Mouse (Mus musculus) megakaryocyte-erythroid progenitor cell, adult 5-6 weeks (primary cell): ENCODE data around the gene Lrrc66. TPM values are rescaled to one million over a fixed set of nuclear protein-coding genes. Genes with fewer than 3 reads are reported as not detected.
"Not testable (repeated sequence)": the region's sequence is repeated elsewhere in the genome, so short reads cannot be mapped to it uniquely, and the experiment has no call there.

Source experiments
- ATAC-seq: replicated peaks from 2 replicates; pipeline ENCODE4 v1.8.0; 2016; ENCODE audit warnings: mild to moderate bottlenecking, inconsistent platforms; ENCODE audit not compliant: severe bottlenecking, poor library complexity, low FRiP score, low TSS enrichment
- total RNA-seq, 2 experiments: library from RNA; stranded (forward) in 1 of 2; stranded (reverse) in 1 of 2; fragments of 200-1000, 215-1000 nt in 1 of 2; fragments of >200 nt in 1 of 2; fragmentation: Nextera tagmentation in 1 of 2; gene quantifications; 2 replicates each; pipeline ENCODE4 v1.2.3; 2014 to 2017

Lrrc66 gene
- total RNA-seq, 2 experiments from 2014 or later = 0.68 to 21.4 TPM

- no peak for ATAC-seq
These were observed 6.8 kb downstream of the Lrrc66 start for GRCm38 (mm10) chr5:73625505-73625904.

DNA sequence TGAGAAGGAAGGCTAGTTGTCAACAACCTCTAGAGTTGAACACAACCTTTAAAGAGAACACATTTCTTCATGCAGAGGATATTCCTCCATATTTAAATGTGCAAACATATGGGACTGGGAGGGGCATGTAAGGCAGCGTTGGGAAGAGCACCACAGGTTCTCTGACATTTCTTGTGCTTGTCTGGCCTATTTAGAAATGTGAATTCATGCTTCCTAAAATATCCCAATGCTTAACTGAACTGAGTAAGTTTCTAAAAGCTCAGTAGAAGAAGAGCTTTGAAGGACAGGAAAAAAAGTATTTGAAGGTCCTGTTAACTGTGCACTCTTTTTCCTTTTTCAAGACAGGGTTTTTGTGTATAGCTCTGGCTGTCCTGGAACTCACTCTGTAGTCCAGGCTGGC lies 13.4 kb downstream of the Lrrc66 start:
- no peak for ATAC-seq

DNA sequence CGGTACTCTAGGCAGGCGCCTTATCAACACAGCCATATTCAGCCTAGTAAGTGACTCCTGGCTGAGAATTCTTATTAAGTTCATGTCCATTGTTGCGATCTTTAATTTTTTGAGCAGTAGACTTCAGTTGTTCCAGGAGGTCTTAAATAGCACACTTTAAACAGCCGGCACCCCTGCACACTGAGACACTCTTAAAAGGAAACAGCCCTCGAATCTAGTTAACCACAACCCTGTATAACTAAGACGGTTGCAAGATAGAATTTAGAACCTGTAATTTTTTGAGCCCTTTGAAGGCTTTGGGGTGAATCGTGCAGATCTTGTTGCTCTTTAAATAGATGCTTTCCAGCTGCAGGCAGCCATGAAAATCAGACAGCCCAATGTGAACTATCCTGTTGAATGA lies 17.1 kb downstream of the Lrrc66 start:
- ATAC-seq = no peak

DNA sequence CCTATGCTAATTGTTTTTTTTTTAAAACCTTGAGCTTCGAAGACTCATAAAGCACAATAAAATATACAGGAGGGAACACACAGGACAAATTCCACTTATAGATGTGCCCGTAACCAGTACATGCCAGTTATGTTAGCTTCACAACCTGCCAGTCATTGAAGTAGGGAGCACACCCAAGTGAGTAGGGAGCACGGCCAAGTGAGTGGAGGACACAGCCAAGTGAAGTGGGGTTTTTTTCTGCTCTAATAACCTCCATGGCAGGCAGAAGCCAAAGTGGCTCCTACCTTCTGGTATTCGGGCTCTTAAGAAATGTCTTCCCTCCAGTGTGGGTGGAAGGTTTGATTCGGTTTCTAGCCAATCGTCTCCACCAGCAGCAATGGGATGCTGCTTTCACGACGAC lies 19.0 kb downstream of the Lrrc66 start:
- ATAC-seq = no peak

DNA sequence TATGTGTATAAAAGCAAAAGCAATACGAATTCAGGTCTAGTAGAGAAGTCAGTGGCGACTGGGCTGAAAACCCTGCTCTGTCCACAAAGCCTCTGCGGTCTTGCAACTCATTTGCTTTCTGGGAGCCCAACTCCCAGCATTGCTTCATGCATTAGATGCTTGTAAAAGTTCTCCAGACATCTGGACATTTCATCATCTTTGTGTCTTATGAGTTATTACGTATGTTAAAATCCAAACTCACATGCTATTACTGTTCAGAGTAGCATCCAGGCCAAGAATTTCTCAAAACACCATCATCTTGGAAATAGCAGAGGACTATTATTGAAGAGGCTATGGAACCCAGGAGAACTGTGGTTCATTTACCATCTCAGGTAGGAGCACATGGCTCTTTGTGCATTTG lies 21.3 kb downstream of the Lrrc66 start:
- no peak for ATAC-seq

GRCm38 (mm10) chr5:73604964-73605363 lies 27.4 kb downstream of the Lrrc66 start:
- ATAC-seq = no peak

DNA sequence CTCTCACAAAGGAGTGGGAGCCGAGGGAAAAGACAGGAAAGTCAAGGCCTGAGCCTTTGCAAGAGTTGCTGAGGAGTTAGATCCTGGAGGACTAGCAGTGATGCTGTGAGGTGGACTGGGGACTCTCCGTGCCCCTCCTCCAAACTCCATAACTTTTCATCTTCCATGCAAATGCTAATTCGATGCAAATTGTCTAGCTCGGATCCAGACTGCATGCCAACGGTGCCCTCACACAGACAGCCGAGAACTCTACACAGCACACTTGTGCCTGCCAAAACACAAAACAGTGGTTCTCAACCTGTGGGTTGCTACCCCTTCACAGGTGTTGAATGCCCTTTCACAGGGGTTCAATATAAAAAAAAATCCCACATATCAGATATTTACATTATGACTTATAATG lies 27.8 kb downstream of the Lrrc66 start:
- no peak for ATAC-seq

DNA sequence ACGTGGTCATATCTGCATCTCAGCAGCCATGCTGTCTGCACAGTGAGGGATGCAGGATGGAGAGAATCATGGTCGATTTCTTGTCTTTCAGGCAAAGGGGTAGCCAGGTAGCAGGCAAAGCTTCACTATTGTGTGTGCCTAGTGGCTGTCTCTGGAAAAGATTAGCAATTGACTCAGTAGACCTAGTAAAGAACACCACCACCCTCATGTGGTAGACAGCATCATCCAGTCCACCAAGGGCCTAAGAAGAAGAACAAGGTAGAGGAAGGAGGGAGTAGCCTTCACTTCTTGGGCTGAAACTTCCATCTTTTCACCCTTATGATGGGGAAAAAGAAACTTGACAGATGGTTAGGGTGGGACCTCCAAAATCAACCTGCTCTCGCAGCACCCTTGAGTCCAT lies 29.5 kb downstream of the Lrrc66 start:
- no peak for ATAC-seq

DNA sequence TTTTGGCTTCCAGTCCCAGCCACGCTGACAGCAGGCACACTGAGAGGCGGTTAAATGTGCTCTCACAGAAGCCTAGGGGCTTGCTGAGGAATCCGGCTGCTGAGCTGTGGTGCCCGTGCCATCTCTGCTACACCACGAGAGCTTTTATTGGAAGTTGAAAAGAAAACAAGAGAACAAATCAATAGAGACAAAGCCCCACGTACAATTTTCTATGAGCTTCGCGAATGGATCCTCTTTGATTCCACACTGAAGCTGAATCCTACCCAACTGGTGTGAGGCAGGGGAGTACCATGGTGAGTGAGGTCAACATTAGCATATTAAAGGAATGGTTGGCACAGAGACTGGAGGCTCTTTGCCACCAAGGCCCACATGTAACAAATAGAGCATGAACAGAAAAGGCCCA lies 31.0 kb downstream of the Lrrc66 start:
- no peak for ATAC-seq

DNA sequence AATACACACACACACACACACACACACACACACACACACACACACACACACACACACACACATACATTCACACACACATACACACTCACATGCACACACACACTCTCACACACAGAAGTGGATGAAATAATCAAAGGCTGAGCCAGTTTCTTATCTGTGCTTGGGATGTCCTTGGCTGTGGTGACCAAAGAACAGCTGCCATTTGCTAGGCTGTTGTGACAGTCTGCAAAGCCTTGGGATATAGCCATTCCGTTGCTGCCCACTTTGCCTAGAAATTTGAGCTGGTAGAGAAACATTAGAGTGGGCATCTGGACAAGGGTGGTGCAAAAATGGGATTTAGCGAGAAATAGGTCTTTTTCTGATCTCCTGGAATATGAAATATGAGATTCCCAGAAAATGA lies 32.3 kb downstream of the Lrrc66 start:
- ATAC-seq = no peak

DNA sequence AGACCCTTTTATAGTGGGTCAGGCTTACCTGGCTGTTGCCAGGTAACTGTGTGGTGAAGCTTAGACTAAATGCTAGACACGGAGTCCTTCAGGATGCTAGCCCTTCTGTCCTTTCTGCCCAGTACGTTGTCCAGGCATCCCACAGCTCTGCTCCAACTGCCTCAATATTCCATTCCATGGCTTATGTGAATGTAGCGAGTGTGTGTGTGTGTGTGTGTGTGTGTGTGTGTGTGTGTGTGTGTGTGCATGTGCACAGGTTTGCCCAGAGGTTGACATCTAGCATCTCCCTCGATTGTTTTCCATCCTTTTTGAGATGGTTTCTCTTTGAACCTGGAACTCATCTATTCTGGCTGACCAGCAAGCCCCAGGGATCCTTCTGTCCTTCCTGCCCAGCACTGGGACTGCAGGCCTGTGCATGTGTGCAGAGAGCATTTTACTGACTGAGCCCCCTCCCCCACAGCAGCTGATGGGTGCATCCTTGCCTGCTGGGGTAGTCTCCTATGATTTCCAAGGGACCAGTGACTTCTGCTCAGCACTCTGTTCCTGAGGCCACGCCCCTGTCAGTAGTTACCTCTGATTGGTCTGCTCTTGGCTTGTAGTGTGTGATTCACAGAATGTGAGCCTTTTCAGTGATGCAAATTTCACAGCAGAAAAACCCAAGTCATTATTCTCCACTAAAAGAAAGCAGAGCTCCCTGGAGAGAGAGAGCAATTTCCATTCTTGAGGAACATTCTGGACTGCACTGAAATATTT lies 33.2 kb downstream of the Lrrc66 start:
- ATAC-seq = no peak

- no peak for ATAC-seq
These were observed 45.2 kb downstream of the Lrrc66 start for GRCm38 (mm10) chr5:73587119-73587518.

DNA sequence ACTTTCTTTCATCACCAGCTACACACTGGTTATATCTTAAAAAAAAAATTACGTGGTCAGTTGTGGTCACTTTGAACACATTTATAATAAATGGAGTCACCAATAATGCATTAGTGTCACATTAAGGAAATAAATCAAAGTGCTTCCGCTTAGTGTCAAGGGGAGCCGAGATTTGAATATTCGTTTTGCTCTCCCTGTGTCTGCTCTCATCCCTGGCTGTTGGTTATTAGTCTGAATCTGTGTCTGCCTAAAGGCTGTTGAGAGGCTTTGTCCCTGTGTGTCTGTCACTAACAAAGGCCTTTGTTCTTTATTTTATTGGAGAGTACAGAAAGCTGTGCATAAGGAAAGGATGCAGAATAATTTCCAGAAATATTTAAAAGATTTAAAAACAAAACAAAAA lies 45.7 kb downstream of the Lrrc66 start:
- no peak for ATAC-seq

GRCm38 (mm10) chr5:73585212-73586115 lies 46.9 kb downstream of the Lrrc66 start:
- ATAC-seq = no peak

DNA sequence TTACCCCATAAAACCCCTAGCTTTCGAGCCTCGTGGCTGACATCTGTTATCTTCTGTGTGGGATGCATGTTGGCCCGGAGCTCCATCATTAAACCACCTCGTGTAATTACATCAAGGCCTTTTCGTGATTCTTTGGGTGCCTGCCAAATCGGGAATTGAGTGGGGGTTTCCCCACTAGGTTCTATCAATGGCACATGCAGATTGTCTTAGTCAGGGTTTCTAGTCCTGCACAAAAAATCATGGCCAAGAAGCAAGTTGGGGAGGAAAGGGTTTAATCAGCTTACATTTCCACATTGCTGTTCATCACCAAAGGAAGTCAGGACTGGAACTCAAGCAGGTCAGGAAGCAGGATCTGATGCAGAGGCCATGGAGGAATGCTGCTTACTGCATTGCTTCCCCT lies 48.3 kb downstream of the Lrrc66 start:
- ATAC-seq = not testable (repeated sequence)

DNA sequence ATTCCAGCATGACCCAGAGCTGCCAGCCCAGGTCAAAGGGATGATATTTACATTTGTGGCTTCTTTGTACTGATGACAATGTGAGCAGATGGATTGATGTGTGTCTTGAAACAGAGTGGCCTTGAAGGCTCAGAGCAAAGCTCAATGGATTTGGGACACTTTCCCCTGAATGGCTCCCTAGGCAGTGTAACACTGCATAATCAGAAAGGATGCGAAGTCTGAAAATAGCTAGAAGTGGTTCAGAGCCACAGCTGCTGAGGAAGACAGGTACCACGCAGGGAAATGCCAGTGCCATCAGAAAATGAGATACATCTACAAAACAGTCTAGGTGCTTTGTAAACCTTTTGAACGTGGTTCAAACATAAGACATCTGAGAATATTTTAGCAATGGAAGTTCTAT lies 54.2 kb downstream of the Lrrc66 start:
- ATAC-seq = no peak

GRCm38 (mm10) chr5:73576708-73577107 lies 55.6 kb downstream of the Lrrc66 start:
- no peak for ATAC-seq

- ATAC-seq = no peak
These were observed 57.7 kb downstream of the Lrrc66 start for GRCm38 (mm10) chr5:73574616-73575015.

GRCm38 (mm10) chr5:73573789-73574188 lies 58.5 kb downstream of the Lrrc66 start:
- no peak for ATAC-seq

- no peak for ATAC-seq
These were observed 59.5 kb downstream of the Lrrc66 start for GRCm38 (mm10) chr5:73572846-73573245.
